8 mouse cellular contexts compared by ENCODE assay signal in the genomic region with DNA sequence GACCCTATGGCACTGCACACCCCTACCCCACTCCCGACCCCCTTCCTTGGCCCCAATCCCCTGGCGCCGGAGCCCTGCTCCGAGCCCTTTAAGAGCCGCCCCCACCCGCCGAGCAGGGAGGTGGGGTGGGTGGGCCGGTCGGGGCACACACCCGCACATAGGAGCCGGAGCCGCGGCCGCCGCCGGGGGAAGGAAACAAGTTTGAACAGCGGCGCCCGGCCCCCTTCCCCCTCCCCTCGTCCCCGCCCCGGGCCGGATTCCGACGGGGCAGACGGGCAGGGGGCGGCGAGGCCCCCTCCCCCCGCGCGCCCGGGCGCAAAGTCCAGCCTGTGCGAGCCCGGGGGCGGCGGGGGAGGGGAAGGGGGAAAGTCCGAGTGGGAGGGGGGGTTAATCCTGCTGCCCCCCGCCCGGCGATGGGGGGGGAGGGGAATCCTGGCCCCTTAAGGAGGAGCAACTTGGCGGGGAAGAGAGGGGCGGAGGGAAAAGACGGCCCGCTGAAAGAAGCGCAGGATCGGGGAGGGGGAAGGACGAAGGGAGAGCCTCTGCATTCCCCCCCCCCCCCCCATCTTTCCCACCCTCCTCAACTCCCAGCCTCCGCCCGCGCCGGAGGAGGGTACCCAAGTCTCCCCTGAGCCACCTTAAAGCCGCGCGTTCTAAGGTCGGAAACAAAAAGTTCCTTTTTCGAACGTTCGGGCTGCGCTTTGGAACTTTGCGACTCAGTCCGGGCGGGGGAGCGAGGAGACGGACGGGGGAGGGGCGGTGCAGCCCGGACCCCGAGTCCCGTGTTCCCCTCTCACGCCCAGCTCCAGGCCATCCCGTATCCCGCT. TPM values are rescaled to one million over a fixed set of nuclear protein-coding genes. Genes with fewer than 3 reads are reported as not detected.
DNase-seq lines count a peak whose midpoint lies in the region; ATAC-seq and TF ChIP-seq lines count a peak whose summit lies in the region.

No protein-coding gene starts in this region.

- peak overlapping the region; percentile 100 for H3K4me3 ChIP-seq in heart, embryonic 16.5 days (ENCODE audit: low read length)
- peak overlapping the region; percentile 98 for H3K4me3 ChIP-seq in lung, embryonic 14.5 days (ENCODE audit: low read depth, low read length)
- peak overlapping the region; percentile 87 for H3K4me3 ChIP-seq in olfactory bulb, adult 2 months (ENCODE audit: insufficient read depth, low read depth, low read length)

- ATAC-seq in CD4-positive, CD25-positive, alpha-beta regulatory T cell, adult 4 months, result peak; percentile 51
- ATAC-seq in heart, embryonic 16.5 days (replicated peaks; ENCODE audit: extremely low read depth, insufficient read depth, low FRiP score), result peak; percentile 50
- ATAC-seq in lung, embryonic 14.5 days (ENCODE audit: insufficient read depth), result peak; percentile 55

- H3K36me3 ChIP-seq in heart, embryonic 16.5 days (ENCODE audit: control insufficient read depth, insufficient read depth), result peaks cover 9% of the 10 kb centered on the region
- H3K36me3 ChIP-seq in lung, embryonic 14.5 days (ENCODE audit: insufficient read depth), result peaks cover 16% of the 10 kb centered on the region

- no peaks in the 10 kb centered on the region for H3K9me3 ChIP-seq in heart, embryonic 16.5 days (replicated peaks; ENCODE audit: control insufficient read depth, low read length)
- H3K9me3 ChIP-seq in lung, embryonic 14.5 days (ENCODE audit: low read depth, low read length), result no peaks in the 10 kb centered on the region

- peak overlapping the region; percentile 98 for H3K4me2 ChIP-seq in heart, embryonic 16.5 days (ENCODE audit: low read depth, low read length)
- peak overlapping the region; percentile 99 for H3K4me2 ChIP-seq in lung, embryonic 14.5 days

- WGBS in heart, embryonic 16.5 days, result 1% methylated on average over 60 of the region's 73 CpGs
- 0% methylated on average over 50 of the region's 73 CpGs for WGBS in lung, embryonic 14.5 days
- WGBS in olfactory bulb, adult 2 months, result under 1% methylated on average over 60 of the region's 73 CpGs

- DNase-seq in adrenal gland, postnatal 25 days, result peak; percentile 77
- DNase-seq in fibroblast of lung, adult 2 months (ENCODE audit: low read depth), result peak; percentile 33
- peak; percentile 92 for DNase-seq in kidney, postnatal 14 days
- DNase-seq in lung, embryonic 14.5 days, result peak; percentile 91
- peak; percentile 80 for DNase-seq in thymus, postnatal 25 days

- H3K9ac ChIP-seq in heart, embryonic 16.5 days (ENCODE audit: low read length), result peak overlapping the region; percentile 99
- H3K9ac ChIP-seq in lung, embryonic 14.5 days, result peak overlapping the region; percentile 95

- TF ChIP-seq POLR2A in olfactory bulb, adult 2 months (IDR thresholded peaks at IDR 0.05; ENCODE audit: insufficient read depth, low read depth, low read length), result no peak

- peak overlapping the region; percentile 99 for H3K27ac ChIP-seq in heart, embryonic 16.5 days (ENCODE audit: low read length)
- H3K27ac ChIP-seq in lung, embryonic 14.5 days (ENCODE audit: low read depth), result peak overlapping the region; percentile 99
- peak overlapping the region; percentile 98 for H3K27ac ChIP-seq in olfactory bulb, adult 2 months (ENCODE audit: insufficient read depth, low read depth, low read length)

- no peaks in the 10 kb centered on the region for H3K27me3 ChIP-seq in heart, embryonic 16.5 days (ENCODE audit: control insufficient read depth, insufficient read depth, low read length)
- no peaks in the 10 kb centered on the region for H3K27me3 ChIP-seq in lung, embryonic 14.5 days (ENCODE audit: insufficient read depth, low read length)

- TF ChIP-seq CTCF in lung, embryonic 14.5 days (IDR thresholded peaks at IDR 0.05; ENCODE audit: low read depth), result no peak
- TF ChIP-seq CTCF in olfactory bulb, adult 2 months (IDR thresholded peaks at IDR 0.05; ENCODE audit: insufficient read depth, low read depth, low read length), result no peak

- H3K4me1 ChIP-seq in heart, embryonic 16.5 days (ENCODE audit: control insufficient read depth, insufficient read depth, low read length), result peaks cover 41% of the 10 kb centered on the region
- peaks cover 20% of the 10 kb centered on the region for H3K4me1 ChIP-seq in lung, embryonic 14.5 days (ENCODE audit: insufficient read depth)
- peaks cover 46% of the 10 kb centered on the region for H3K4me1 ChIP-seq in olfactory bulb, adult 2 months (ENCODE audit: control insufficient read depth, insufficient read depth, low read length)

RNA-seq across cellular contexts. Expression of a gene that starts 1.0 kb away (rescaled TPM):
- polyA plus RNA-seq in CD4-positive, CD25-positive, alpha-beta regulatory T cell, adult 4 months (2017; shearing (Covaris generic)), result under 1 TPM; 0.22 to 0.42 TPM
- 19.4 and 33.2 TPM in 2 replicates for total RNA-seq in adrenal gland, postnatal 25 days (2021)
- 8.5 and 11.2 TPM in 2 replicates for polyA plus RNA-seq in heart, embryonic 16.5 days (2015; fragmentation: Nextera tagmentation; extraction: Ambion mirVana)
- polyA plus RNA-seq in lung, embryonic 14.5 days (2014; fragmentation: Nextera tagmentation; extraction: Ambion mirVana), result 24.5 and 26.6 TPM in 2 replicates
- polyA plus RNA-seq in olfactory bulb, adult 2 months (2012; ENCODE audit: insufficient read depth, insufficient read length, low replicate concordance, missing spikeins), result not detected in 2 replicates

RNA-seq across cellular contexts. Expression of a gene that starts 11.9 kb away (rescaled TPM):
- 10 to 100 TPM in 1 of 2 experiments, 1 to 10 TPM in 1; 8.9 to 11.3 TPM for polyA plus RNA-seq in CD4-positive, CD25-positive, alpha-beta regulatory T cell, adult 4 months (2017; shearing (Covaris generic))
- 97.4 and 108 TPM in 2 replicates for total RNA-seq in adrenal gland, postnatal 25 days (2021)
- 6.7 and 6.8 TPM in 2 replicates for polyA plus RNA-seq in heart, embryonic 16.5 days (2015; fragmentation: Nextera tagmentation; extraction: Ambion mirVana)
- 14.6 and 14.9 TPM in 2 replicates for polyA plus RNA-seq in lung, embryonic 14.5 days (2014; fragmentation: Nextera tagmentation; extraction: Ambion mirVana)
- not detected in 2 replicates for polyA plus RNA-seq in olfactory bulb, adult 2 months (2012; ENCODE audit: insufficient read depth, insufficient read length, low replicate concordance, missing spikeins)

RNA-seq across cellular contexts. Expression of a gene that starts 18.0 kb away (rescaled TPM):
- polyA plus RNA-seq in CD4-positive, CD25-positive, alpha-beta regulatory T cell, adult 4 months (2017; shearing (Covaris generic)), result 10 to 100 TPM; 24.1 to 27.2 TPM
- total RNA-seq in adrenal gland, postnatal 25 days (2021), result 134 and 146 TPM in 2 replicates
- polyA plus RNA-seq in heart, embryonic 16.5 days (2015; fragmentation: Nextera tagmentation; extraction: Ambion mirVana), result 22.7 and 24.7 TPM in 2 replicates
- 31.1 and 39.1 TPM in 2 replicates for polyA plus RNA-seq in lung, embryonic 14.5 days (2014; fragmentation: Nextera tagmentation; extraction: Ambion mirVana)
- polyA plus RNA-seq in olfactory bulb, adult 2 months (2012; ENCODE audit: insufficient read depth, insufficient read length, low replicate concordance, missing spikeins), result 41.9 TPM in 1 of 2 replicates, not detected in the other

RNA-seq across cellular contexts. Expression of a gene that starts 28.3 kb away (rescaled TPM):
- polyA plus RNA-seq in CD4-positive, CD25-positive, alpha-beta regulatory T cell, adult 4 months (2017; shearing (Covaris generic)), result 1 to 10 TPM; 2.8 to 3.0 TPM
- total RNA-seq in adrenal gland, postnatal 25 days (2021), result 14.6 and 16.0 TPM in 2 replicates
- 2.2 and 2.3 TPM in 2 replicates for polyA plus RNA-seq in heart, embryonic 16.5 days (2015; fragmentation: Nextera tagmentation; extraction: Ambion mirVana)
- polyA plus RNA-seq in lung, embryonic 14.5 days (2014; fragmentation: Nextera tagmentation; extraction: Ambion mirVana), result 3.5 and 3.8 TPM in 2 replicates
- polyA plus RNA-seq in olfactory bulb, adult 2 months (2012; ENCODE audit: insufficient read depth, insufficient read length, low replicate concordance, missing spikeins), result not detected in 2 replicates

RNA-seq across cellular contexts. Expression of a gene that starts 29.1 kb away (rescaled TPM):
- polyA plus RNA-seq in CD4-positive, CD25-positive, alpha-beta regulatory T cell, adult 4 months (2017; shearing (Covaris generic)), result 10 to 100 TPM; 23.6 to 29.8 TPM
- 17.5 and 18.0 TPM in 2 replicates for total RNA-seq in adrenal gland, postnatal 25 days (2021)
- 8.3 and 8.6 TPM in 2 replicates for polyA plus RNA-seq in heart, embryonic 16.5 days (2015; fragmentation: Nextera tagmentation; extraction: Ambion mirVana)
- polyA plus RNA-seq in lung, embryonic 14.5 days (2014; fragmentation: Nextera tagmentation; extraction: Ambion mirVana), result 5.2 and 6.7 TPM in 2 replicates
- not detected in 2 replicates for polyA plus RNA-seq in olfactory bulb, adult 2 months (2012; ENCODE audit: insufficient read depth, insufficient read length, low replicate concordance, missing spikeins)

Comparison
In these comparisons a context has a peak if more than half of its experiments do, and no peak if none do; other contexts are left out.
1. Peak in every context shown above with its lines: DNase-seq, ATAC-seq, H3K4me3 ChIP-seq and H3K27ac ChIP-seq.
2. DNase-seq: peak in every context shown above with its lines; median percentile 92 in kidney, postnatal 14 days; 91 in lung, embryonic 14.5 days; 80 in thymus, postnatal 25 days; 77 in adrenal gland, postnatal 25 days; 33 in fibroblast of lung, adult 2 months.